Mouse (Mus musculus) monocyte, adult 5-6 weeks (primary cell): ENCODE data around the gene Kcnip1. TPM values are rescaled to one million over a fixed set of nuclear protein-coding genes. Genes with fewer than 3 reads are reported as not detected.

Experiments used
- ATAC-seq: fragments of 153-309, 156-312 bp; replicated peaks from 2 replicates; pipeline ENCODE4 v1.8.0; 2017; ENCODE audit warnings: mild to moderate bottlenecking; ENCODE audit not compliant: low TSS enrichment, insufficient number of reproducible peaks, severe bottlenecking, poor library complexity, low FRiP score
- total RNA-seq: library from RNA; stranded (forward); fragments of 200-1000, 200-491, 200-594 nt; gene quantifications from 3 replicates; pipeline ENCODE4 v1.2.3, GENCODE M21; 2017

Gene Kcnip1
- total RNA-seq, 1 experiment from 2014 or later = not detected

DNA sequence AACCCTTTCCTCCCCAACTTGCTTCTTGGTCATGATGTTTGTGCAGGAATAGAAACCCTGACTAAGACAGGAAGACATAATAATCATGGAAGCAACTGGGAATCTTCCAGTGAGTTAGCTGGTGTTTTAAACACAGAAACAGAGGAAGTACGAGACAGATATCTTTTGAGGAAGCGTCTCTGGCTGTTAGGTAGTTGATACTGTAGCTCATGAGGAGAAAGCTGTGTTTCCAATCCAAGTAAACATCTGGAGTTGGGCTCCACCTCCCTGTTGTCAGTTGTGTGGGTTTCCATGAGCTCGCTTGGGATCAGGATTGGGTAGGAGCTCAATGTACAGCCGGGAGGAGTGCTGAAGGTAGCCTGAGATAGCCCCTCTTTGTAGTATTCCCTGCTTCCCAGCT, 46.5 kb downstream of the Kcnip1 start:
- ATAC-seq = no peak

DNA sequence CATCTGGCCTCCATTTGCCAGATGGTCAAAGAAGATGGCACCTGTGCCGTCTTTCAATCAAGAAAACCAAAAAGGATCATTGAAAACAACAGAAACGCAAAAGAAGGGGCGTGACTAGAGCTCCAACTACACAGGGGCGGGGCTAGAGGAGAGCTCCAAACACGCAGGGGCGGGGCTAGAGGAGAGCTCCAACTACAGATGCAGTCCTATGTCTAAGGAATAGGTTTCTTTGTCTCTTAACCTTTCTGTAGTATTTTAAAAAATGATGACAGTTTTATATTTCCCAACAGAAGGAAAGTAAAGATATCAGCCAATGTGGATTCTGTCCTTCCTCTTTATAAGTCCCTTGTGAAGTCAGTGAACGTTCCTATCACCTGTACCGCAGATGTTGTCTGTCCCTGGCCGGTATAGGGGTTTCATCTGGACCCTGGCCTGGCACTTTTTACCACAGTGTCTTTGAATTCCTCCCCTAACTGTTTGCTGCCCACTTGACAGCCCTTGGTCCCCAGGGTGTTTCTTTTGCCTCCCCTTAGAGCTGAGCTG, 48.1 kb downstream of the Kcnip1 start:
- no peak for ATAC-seq

DNA sequence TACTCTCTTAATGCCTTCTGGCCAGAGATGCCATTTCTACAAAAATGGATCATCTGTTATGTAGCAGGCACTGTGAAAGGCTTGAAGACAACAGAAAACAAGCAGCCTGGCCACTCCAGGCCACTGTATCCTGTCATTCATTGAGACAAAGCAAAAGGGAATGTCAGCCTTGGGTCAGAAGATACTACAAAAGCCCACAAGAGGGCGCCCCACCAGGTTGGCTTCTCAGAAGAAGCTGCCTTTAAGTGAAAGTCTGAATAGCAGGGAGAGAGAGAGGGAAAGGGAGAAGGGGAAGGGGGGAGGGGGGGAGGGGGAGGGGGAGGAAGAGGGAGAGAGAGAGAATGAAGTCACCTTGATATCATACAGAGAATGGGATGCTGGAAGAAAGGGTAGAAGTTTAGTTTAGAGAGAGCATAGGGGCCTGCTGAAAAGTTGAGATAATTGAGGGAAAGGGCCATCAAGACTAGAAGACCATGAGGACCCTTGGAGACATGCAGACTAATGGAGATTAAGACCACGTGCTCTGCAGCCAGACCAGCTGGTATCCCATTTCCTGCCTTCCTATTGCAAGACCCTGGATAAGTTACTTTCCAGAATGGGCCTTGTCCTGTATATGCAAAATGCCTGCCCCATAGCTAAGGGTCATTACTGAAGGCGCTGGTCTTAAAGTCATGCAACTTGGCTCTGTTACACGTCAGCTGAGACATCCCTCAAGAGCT, 48.7 kb downstream of the Kcnip1 start:
- ATAC-seq = no peak

DNA sequence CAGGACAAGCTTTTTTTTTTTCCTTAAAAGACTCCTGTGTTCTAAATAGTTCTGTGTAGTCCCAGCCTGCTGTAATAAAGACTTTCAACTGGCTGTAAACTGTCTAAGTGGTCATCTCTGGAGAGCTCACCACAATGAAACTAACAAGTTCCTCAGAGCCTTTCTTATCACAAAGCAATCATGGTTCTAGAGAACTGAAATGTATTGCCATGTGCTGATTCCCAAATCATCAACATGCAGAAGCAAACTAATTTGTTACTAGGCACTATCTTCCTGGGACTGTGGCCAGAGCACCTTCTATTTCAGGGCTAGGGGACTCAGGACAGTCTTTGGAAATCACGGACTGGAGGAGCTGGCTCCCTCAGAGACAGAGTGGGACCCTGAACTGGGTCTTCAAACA, 49.4 kb downstream of the Kcnip1 start:
- no peak for ATAC-seq

DNA sequence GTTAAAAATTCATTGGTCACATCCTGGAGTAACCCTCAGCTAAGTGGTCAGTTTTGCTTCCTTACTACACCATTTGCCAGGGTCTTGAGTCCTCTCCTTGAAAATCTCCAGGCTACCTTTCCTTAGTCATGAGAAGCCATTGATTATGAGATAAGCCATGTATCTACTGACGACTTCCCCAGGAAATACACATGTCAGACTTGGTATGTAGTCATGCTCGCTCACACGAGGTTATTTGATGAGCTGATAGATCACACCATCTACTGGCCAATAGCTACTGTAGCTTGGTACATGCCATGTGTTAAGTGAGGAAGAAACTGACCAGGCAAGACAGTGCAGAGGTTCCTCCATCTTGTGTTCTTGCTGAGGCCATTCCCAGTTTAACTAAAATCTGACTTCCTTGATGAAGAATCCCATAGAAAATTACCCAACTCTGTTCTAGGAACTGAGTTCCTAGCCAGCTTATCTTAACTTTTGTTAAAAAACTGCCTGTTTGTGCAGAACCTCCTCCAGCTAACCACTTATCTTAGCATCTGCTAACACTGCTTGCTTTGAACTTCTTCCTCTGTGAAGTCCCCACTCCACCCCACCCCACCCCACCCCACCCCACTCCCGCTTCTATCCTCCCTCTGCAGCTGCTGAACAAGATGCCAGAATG, 53.4 kb downstream of the Kcnip1 start:
- ATAC-seq = 0 out of 2 replicates have a peak, but pooled peaks have one; percentile 33

DNA sequence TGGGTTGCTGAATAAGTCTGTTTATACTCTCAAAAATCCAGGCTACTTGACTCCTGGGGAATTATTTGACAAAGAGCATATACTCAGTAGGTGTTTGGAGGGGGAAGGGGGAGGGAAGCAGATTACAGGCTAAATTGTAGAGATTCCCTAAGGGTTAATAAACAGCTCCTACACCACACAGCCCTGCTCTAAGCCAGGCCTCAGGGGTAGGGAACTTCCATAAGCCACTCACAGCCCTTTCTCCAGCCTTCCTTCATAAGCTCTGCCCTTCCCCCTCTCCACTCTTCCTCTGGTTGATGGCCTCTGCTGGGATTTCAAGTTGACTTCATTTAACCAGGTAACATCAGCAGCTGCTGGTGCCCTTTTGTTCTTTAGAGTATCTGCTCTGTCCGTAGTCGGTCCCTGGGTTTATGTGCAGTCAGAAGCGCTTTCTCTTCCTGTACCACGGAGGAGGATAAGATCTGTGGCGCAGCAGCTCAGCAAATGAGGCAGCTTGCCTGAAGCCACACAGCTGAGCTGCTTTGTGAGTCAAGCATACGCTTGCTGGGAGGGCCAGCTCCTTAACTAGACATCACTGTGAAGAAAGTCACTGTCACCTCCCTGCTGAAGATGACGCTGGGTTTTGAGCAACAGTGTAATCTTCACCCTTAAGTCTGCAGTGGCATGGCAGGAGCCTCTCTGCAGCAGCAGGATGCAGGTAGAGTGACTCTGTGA, 54.2 kb downstream of the Kcnip1 start:
- peak; percentile 68 for ATAC-seq

DNA sequence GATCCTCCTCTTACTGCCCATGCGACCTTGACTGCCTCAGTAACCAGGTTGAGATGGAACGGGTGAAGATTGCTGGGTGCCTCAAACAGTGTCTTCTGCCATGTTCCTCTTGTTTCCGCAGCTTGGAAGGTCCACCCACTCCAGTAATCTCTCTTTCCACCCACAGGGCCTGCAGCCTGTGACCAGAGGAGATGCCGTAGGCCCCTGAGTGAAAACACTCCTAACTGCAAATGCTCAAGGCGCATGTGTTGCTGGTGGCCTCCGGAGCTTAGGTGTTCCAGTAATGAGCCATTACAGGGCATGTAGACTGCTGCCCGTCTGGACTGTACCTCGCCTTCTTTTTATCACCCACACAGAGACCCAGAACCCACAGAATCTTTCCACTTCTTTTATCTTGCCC, 55.3 kb downstream of the Kcnip1 start:
- ATAC-seq = no peak

DNA sequence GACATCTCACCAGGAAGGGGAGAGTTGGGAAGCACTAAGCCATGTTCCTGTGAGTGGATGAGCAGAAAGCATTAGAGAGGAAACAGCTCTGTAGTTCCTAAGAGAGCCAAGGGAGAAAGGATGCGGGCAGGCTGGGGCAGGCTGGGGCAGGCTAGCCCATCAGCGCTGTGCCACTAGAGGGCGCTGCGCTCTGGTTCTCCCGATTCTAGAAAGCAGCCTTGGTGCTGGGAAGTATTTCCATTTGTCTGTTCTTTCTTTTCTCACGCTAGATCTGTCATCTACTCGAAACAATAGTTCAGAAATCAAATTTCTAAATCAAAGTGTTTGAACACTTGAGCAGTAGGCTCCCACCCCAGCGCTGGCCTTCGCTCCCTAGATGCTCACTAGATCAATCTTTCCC, 58.7 kb downstream of the Kcnip1 start:
- ATAC-seq = no peak

DNA sequence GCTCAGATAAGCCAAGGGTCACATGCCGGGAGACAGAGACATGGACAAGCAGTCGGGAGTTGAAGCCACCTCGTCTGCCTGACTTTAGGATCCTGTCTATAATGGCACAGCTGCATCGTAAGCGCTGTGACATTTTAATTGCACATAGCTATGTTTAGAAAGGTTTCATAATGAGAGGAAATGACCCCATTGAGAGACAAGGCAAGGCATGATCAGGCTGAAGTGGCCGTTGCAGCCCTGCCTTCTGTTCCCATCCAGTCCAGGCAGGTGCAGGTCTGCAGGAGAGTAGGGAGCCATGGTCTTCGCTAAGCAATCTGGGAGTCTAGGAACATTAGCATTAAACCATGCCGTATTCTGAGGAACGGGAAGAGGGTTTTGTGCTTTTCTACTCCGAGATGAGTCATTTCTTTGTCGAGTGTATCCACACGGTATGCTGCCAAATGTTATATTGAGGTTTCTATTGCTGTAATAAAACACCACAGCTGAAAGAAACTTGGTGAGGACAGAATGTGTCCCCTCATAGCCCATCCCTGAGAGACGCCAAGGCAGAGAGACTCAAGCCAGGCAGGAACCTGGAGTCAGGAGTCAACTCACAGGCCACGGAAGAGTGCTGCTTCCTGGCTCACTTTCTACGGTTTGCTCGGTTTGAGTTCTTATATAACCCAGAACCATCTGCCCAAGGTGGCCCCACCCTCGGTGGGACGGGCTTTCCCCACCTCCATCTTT, 60.4 kb downstream of the Kcnip1 start:
- ATAC-seq = peak; percentile 40

DNA sequence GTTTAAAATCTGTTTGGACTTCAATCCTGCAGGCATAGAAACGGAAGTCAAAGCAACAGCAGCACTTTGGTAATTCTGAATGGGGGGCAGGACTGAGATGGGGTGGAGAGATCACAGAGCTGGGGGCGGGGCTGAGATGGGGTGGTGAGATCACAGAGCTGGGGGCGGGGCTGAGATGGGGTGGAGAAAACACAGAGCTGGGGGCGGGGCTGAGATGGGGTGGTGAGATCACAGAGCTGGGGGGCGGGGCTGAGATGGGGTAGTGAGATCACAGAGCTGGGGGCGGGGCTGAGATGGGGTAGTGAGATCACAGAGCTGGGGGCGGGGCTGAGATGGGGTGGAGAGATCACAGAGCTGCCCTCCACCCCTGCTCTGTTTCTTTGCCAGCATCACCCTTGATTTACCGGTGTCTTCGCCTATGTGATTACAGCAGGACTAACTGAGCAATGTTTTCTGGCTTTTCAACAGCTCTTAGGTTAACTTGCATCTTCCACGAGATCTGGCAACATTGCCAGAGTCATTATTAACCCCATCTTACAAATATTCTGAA, 61.0 kb downstream of the Kcnip1 start:
- ATAC-seq = peak; percentile 68

DNA sequence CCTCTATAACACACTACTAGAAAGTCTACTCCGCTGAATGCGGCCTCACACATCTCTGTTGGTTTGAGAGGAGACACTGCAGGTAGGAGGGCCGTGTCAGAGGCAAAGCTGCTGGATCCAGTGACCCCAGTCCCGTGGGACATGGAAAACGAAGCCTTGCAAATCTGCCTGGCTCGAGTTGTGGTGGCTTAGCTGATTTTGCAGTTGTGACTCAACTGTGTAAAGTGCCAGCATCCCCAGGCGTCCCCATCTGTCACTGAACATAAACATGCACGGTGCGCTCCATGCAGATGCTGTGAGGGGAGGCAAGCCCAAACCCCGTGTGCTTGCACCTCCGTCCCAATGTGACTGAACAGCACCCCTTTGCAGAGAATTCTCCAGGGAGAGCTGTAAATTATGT, 63.5 kb downstream of the Kcnip1 start:
- ATAC-seq = no peak

DNA sequence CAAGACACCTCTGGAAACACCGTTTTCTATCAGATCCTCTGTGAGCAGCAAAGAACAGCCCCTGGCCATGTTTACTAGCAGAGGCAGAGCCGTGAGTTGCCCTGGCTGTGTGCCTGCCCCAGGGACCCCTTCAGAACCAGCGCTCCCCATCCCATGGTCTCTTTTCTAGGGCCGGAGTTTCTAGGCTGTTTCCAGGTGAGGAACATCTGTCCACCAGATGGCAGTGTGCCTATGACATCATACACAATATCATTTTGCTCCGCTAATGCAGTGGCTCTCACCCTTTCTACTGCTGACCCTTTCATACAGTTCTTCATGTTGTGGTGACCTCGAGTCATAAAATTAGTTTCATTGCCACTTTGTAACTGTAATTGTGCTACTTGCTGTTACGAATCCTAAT, 64.3 kb downstream of the Kcnip1 start:
- no peak for ATAC-seq

DNA sequence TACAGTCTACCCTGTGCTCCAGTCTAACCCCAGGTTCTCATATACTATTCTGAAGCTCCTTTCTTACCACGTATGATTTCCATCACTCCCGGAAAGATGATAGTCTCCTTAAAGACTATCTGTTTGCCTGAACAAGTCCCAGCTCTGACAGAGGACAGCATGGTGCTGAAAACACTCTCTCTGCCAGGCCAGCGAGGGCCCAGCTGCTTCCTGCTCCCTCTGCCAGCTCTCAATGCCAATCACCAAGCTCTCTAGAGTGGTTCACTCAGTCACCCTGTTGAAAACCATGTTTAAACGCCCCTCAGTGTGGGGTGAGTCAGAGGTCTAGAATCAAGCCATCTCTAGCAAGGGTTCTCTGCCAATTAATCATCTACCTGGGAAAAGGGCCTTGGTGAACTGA, 65.1 kb downstream of the Kcnip1 start:
- ATAC-seq = no peak

DNA sequence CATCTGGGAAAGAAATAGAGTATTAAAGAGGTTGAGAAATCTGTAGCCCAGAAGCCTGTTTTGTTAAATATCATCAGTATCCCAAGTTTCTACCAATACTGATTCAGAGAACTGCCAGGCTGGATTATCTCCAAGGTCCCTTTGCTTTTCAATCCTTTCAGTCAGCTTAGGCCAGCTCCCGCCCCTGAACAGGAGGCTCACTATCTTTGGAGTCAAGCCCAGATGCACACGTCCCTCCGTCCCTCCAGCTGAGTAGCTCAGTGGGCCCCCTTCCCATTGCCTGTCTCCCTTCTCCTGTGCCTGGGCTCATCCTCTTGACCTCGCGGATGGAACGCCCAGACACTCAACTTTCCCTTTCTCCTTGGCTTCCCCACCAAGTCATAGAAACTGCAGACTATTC, 65.6 kb downstream of the Kcnip1 start:
- no peak for ATAC-seq

DNA sequence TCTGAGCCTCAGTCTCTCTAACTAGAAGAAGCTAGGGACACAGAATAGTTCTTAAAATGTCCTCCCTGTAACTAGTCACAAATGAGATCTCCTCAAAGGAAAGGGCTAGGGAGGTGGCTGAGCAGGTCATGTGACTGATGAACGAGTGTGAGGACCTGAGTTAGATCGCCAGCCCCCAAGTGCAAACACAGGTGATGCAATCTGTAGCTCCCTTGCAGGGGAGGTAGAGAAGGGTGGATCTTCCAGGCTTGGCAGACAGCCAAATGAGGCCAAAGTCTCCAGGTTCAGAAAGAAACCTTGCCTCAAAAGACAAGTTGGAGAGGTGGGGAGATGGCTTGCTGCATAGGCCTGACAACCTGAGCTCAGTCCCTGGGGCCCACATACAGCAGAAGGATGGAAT, 66.4 kb downstream of the Kcnip1 start:
- ATAC-seq = no peak

DNA sequence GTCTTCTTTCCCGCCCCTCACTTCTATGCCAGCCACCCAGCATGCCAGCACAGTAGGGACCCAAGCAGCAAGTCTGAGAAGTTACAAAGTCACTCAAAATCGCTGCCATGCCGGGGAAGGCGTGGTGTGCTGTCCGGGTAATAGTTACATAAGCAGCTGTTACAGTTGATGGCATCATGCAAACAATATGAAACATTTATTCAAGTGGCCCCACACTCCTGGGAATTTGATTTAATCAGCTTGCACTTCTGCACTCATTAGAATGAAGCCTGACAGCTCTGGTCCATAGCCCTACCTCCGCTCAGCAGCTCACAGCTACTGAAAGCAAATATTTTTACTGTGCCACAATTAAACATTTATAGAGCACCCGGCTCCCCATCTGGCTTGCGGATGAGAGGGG, 67.2 kb downstream of the Kcnip1 start:
- no peak for ATAC-seq

DNA sequence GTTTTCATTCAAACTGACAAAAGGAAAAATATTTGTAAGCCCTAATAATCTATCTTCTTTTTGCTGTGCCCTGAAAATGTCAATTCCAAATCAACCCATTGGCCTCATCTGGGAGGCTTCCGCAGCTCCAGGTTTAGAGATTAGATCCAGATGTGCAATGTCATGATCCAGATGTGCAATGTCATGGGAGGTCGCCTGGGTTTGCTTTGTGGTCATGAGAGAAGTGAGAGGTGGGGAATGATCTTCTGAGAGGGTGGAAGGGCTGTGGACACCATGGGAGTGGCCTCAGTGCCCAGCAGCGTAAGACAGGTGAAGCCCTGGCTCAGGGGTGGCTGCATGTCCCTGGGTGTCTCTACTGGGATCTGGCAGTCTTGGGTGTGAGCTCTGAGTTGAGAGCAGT, 69.9 kb downstream of the Kcnip1 start:
- ATAC-seq = no peak

DNA sequence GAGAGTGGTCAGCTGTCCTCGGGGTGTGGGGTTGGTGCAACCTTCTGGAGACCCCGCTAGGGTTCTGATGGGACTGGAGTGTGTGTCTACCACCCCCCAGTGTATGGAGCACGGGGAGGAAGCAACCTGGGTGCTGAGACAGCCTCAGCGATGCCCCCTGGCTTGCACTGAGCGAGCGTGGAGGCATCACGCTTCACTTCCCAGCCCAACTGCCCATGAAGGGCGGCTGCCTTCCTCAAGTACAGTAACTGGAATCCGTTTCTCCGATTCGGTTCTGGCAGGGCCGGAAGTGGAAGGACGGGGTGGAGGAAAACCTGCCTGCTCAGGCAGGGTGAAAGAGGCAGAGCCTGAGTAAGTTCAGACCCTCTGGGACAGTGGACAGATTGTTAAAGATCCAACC, 71.5 kb downstream of the Kcnip1 start:
- ATAC-seq = no peak

DNA sequence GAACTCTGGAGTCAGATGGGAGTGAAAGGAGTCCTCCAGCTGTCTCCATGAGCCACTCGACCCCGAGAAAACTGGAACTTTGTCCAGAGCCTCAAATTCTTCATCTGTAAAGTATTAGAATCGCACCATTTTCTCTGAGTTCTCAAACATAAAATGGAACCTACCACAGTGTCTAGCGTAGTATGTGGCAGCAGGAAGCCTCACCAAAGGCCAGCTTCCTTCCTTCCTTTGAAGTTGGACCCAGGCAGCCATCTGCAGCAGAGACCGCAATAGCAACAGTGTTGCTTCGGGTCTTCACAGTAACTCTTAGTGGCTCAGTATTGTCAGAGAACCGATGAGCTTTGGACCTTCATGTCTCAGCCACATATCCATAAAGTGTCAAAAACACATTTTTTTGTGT, 73.1 kb downstream of the Kcnip1 start:
- no peak for ATAC-seq
